Mouse (Mus musculus): ENCODE data around the gene Cd27. TPM values are rescaled to one million over a fixed set of nuclear protein-coding genes. Genes with fewer than 3 reads are reported as not detected.

Gene Cd27
- polyA plus RNA-seq (2015; fragmentation: Nextera tagmentation; extraction: Ambion mirVana), result 5.3 and 6.2 TPM in 2 replicates

GRCm38 (mm10) chr6:125236782-125237181, at the start of gene Cd27:
Gene Cd27, minus strand, starts transcription at chr6:125237010.

GRCm38 (mm10) chr6:125285890-125286289, 49.1 kb upstream of the Cd27 start, which contains the start of gene Tuba3a:
Gene Tuba3a, minus strand, starts transcription at chr6:125286042.

DNA sequence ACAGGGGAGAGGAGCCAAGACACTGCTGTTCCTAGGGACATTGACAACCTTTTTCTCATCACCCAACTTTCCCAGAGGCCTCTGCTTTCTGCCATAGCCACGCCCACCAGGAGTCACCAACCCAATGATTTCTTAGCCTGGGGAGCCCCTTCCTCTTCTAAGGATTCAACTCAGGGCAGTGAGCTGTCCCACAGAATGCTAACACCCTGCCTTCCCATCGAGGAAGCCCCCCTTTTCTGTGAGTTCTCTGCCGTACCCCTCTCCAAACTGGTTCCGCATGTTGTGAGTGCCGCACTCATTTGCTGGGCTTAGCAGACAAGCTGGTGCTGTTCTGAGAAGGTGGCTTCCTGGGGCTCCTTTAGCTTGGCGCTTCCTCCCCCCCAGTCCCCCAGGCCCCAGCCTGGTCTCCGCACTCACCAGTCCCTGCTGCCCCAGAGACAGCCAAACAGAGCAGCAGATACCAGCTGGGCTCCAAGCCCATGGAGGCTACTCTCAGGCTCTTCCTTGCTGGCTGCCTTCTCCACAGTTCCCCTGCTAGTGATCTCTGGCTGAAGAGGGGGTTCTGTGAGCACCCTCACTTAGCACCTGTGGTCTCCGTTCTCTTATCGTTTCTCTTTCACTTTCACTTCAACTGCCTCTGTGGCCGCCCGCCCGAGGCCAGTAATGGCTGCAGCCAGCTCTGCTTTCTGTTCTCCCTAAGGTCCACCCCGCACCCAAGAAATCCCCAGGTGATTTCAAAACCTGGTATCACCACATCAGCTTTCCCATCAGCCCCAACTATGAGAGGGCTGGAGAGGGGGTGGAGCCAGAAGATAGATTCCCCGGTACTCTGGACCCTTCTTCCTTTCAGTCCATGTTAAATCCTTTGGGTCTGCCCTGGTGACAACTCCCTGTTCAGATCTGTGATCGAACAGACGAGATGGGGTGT, 5.4 kb downstream of the Cd27 start, which contains the start of gene Tapbpl:
Gene Tapbpl, minus strand, starts transcription at position 744 of the 928 bp plus-strand sequence.

GRCm38 (mm10) chr6:125215148-125215954, 21.5 kb downstream of the Cd27 start, which contains the start of gene Vamp1:
Gene Vamp1, plus strand, starts transcription at chr6:125215551.

GRCm38 (mm10) chr6:125191332-125192015, 45.3 kb downstream of the Cd27 start, which contains the start of the genes Ncapd2 and Mrpl51:
Gene Ncapd2, minus strand, starts transcription at chr6:125191701.
Gene Mrpl51, plus strand, starts transcription at chr6:125191801.

Other genes with a start within 250 kb of the Cd27 start
- gene Pianp, start 240.3 kb downstream of the Cd27 start, polyA plus RNA-seq (2015; fragmentation: Nextera tagmentation; extraction: Ambion mirVana), result 0.41 and 0.47 TPM in 2 replicates
- 5.5 and 7.0 TPM in 2 replicates for gene Zfp384, start 227.9 kb downstream of the Cd27 start, polyA plus RNA-seq (2015; fragmentation: Nextera tagmentation; extraction: Ambion mirVana)
- 43.3 and 47.7 TPM in 2 replicates for gene Ing4, start 197.2 kb downstream of the Cd27 start, polyA plus RNA-seq (2015; fragmentation: Nextera tagmentation; extraction: Ambion mirVana)
- 5.1 and 7.5 TPM in 2 replicates for gene Acrbp, start 187.3 kb downstream of the Cd27 start, polyA plus RNA-seq (2015; fragmentation: Nextera tagmentation; extraction: Ambion mirVana)
- gene Lpar5, start 169.1 kb downstream of the Cd27 start, polyA plus RNA-seq (2015; fragmentation: Nextera tagmentation; extraction: Ambion mirVana), result 1.4 and 1.8 TPM in 2 replicates
- gene Chd4, start 141.0 kb downstream of the Cd27 start, polyA plus RNA-seq (2015; fragmentation: Nextera tagmentation; extraction: Ambion mirVana), result 39.3 and 45.6 TPM in 2 replicates
- gene Nop2, start 105.1 kb downstream of the Cd27 start, polyA plus RNA-seq (2015; fragmentation: Nextera tagmentation; extraction: Ambion mirVana), result 35.5 and 37.8 TPM in 2 replicates
- 9.4 and 12.4 TPM in 2 replicates for gene Iffo1, start 91.8 kb downstream of the Cd27 start, polyA plus RNA-seq (2015; fragmentation: Nextera tagmentation; extraction: Ambion mirVana)
- gene Gapdh, start 70.5 kb downstream of the Cd27 start, polyA plus RNA-seq (2015; fragmentation: Nextera tagmentation; extraction: Ambion mirVana), result 647 and 650 TPM in 2 replicates
- 118 and 127 TPM in 2 replicates for gene Ncapd2, start 45.3 kb downstream of the Cd27 start, polyA plus RNA-seq (2015; fragmentation: Nextera tagmentation; extraction: Ambion mirVana)
- 198 and 200 TPM in 2 replicates for gene Mrpl51, start 45.2 kb downstream of the Cd27 start, polyA plus RNA-seq (2015; fragmentation: Nextera tagmentation; extraction: Ambion mirVana)
- gene Vamp1, start 21.5 kb downstream of the Cd27 start, polyA plus RNA-seq (2015; fragmentation: Nextera tagmentation; extraction: Ambion mirVana), result 4.1 and 4.2 TPM in 2 replicates
- 5.6 and 8.6 TPM in 2 replicates for gene Tapbpl, start 5.2 kb downstream of the Cd27 start, polyA plus RNA-seq (2015; fragmentation: Nextera tagmentation; extraction: Ambion mirVana)
- gene Tuba3a, start 49.0 kb upstream of the Cd27 start, polyA plus RNA-seq (2015; fragmentation: Nextera tagmentation; extraction: Ambion mirVana), result not detected in 2 replicates
- gene Ltbr, start 76.9 kb upstream of the Cd27 start, polyA plus RNA-seq (2015; fragmentation: Nextera tagmentation; extraction: Ambion mirVana), result 20.9 and 27.0 TPM in 2 replicates
- 1.3 and 1.9 TPM in 2 replicates for gene Scnn1a, start 83.6 kb upstream of the Cd27 start, polyA plus RNA-seq (2015; fragmentation: Nextera tagmentation; extraction: Ambion mirVana)
- gene Tnfrsf1a, start 112.4 kb upstream of the Cd27 start, polyA plus RNA-seq (2015; fragmentation: Nextera tagmentation; extraction: Ambion mirVana), result 38.0 and 49.0 TPM in 2 replicates
- 0.07 and 0.10 TPM in 2 replicates for gene Plekhg6, start 143.8 kb upstream of the Cd27 start, polyA plus RNA-seq (2015; fragmentation: Nextera tagmentation; extraction: Ambion mirVana)